Mouse (Mus musculus): Measurements from ENCODE around the gene Spen. TPM values are rescaled to one million over a fixed set of nuclear protein-coding genes. Genes with fewer than 3 reads are reported as not detected.
"Not testable (repeated sequence)": the region's sequence is repeated elsewhere in the genome, so short reads cannot be mapped to it uniquely, and the experiment has no call there.

Gene Spen
- total and polyA plus RNA-seq, 2 experiments from 2014 or later: 10.7 to 24.7 TPM

GRCm38 (mm10) chr4:141568966-141569365 is 30.6 kb upstream of the Spen start:
- Histone ChIP-seq H3K4me3 (ENCODE audit: low read depth, low read length) (no peak overlapping the region), H3K27ac (ENCODE audit: low read depth, low read length) (no peak overlapping the region), H3K9ac (no peak overlapping the region), H3K36me3 (ENCODE audit: insufficient read depth) (no peaks in the 10 kb centered on the region), H3K4me1 (ENCODE audit: insufficient read depth) (no peaks in the 10 kb centered on the region), H3K9me3 (ENCODE audit: low read length) (no peaks in the 10 kb centered on the region), H3K27me3 (ENCODE audit: insufficient read depth, low read length) (no peaks in the 10 kb centered on the region), H3K4me2 (ENCODE audit: low read depth) (no peak overlapping the region)
- WGBS: 93% methylated on average over 5 of the region's 5 CpGs
- TF ChIP-seq CTCF (IDR thresholded peaks at IDR 0.05; ENCODE audit: low read depth): no peak
- ATAC-seq (no peak), DNase-seq (no peak)

DNA sequence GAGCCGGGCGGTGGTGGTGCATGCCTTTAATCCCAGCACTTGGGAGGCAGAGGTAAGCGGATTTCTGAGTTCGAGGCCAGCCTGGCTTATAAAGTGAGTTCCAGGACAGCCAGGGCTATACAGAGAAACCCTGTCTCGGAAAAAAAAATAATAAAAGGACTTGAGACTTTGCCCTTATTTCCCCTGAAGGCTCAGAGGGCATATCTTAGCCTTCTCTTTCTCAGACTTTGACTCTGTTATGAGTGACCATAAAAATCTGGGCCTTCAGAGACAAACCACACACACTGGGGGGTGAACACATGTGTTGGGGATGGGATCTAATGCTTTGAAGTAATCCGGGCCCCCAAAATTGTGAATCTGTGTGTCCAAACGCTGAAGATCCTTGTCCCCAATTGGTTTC is 28.8 kb upstream of the Spen start:
- not testable (repeated sequence) for H3K4me2 ChIP-seq (ENCODE audit: low read depth); H3K27ac ChIP-seq (ENCODE audit: low read depth, low read length); DNase-seq; H3K4me3 ChIP-seq (ENCODE audit: low read depth, low read length); H3K27me3 ChIP-seq (ENCODE audit: insufficient read depth, low read length); ATAC-seq; H3K9me3 ChIP-seq (ENCODE audit: low read length); H3K4me1 ChIP-seq (ENCODE audit: insufficient read depth); H3K36me3 ChIP-seq (ENCODE audit: insufficient read depth); H3K9ac ChIP-seq
- 96% methylated on average over 7 of the region's 7 CpGs for WGBS

DNA sequence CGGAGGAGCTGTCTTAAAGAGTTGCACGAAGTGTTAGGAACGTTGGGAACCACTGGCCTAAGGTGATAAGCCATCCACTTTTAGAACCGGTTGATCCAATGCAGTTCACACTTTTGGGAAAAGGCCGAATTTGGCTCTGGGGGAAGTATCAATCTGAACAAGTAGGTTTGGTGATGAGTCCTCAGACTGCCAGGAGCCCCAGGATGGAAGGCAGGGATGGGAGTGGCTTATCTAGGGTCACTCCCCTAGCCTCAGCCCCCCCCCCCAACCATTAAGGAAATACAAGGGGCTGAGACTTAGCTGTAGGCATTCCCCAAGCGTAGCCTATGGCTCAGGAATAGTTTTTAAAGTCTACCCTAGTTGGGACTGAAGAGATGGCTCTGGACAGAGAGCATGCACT is 27.8 kb upstream of the Spen start:
- Histone ChIP-seq H3K27me3 (ENCODE audit: insufficient read depth, low read length) (no peaks in the 10 kb centered on the region), H3K9ac (no peak overlapping the region), H3K36me3 (ENCODE audit: insufficient read depth) (no peaks in the 10 kb centered on the region), H3K4me1 (ENCODE audit: insufficient read depth) (no peaks in the 10 kb centered on the region), H3K9me3 (ENCODE audit: low read length) (no peaks in the 10 kb centered on the region), H3K27ac (ENCODE audit: low read depth, low read length) (no peak overlapping the region), H3K4me3 (ENCODE audit: low read depth, low read length) (no peak overlapping the region), H3K4me2 (ENCODE audit: low read depth) (no peak overlapping the region)
- WGBS: 89% methylated on average over 6 of the region's 6 CpGs
- TF ChIP-seq CTCF (IDR thresholded peaks at IDR 0.05; ENCODE audit: low read depth): no peak
- DNase-seq (no peak), ATAC-seq (no peak)

DNA sequence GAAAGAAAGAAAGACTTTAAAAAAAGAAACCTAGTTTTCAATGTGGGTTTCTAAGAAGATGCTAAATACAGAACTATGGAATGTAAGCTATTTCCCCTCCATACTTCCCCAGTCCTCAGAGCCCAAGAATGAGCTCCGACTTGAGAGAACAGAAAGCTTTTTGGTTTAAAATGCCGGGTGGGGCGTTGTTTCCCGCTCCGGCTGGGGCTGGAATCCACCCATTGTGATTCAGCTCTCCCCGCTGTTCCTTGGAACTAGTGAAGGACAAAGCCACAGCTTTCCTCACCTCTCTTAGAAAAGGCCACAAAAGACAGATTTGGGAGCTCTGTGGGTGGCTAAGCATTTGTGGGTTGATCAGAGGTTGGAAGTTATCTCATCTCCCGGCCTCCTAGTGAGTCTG is 26.9 kb upstream of the Spen start:
- WGBS: 12% methylated on average over 7 of the region's 7 CpGs
- TF ChIP-seq CTCF (IDR thresholded peaks at IDR 0.05; ENCODE audit: low read depth): no peak
- no peaks in the 10 kb centered on the region for H3K4me1 ChIP-seq (ENCODE audit: insufficient read depth)
- DNase-seq (no peak), ATAC-seq (no peak)
- no peak overlapping the region for H3K9ac ChIP-seq
- H3K4me3 ChIP-seq (ENCODE audit: low read depth, low read length): no peak overlapping the region
- no peaks in the 10 kb centered on the region for H3K9me3 ChIP-seq (ENCODE audit: low read length)
- no peaks in the 10 kb centered on the region for H3K36me3 ChIP-seq (ENCODE audit: insufficient read depth)
- no peaks in the 10 kb centered on the region for H3K27me3 ChIP-seq (ENCODE audit: insufficient read depth, low read length)
- no peak overlapping the region for H3K4me2 ChIP-seq (ENCODE audit: low read depth)
- no peak overlapping the region for H3K27ac ChIP-seq (ENCODE audit: low read depth, low read length)

GRCm38 (mm10) chr4:141564660-141565059 is 26.3 kb upstream of the Spen start:
- TF ChIP-seq CTCF (IDR thresholded peaks at IDR 0.05; ENCODE audit: low read depth): no peak
- DNase-seq: no peak
- no peaks in the 10 kb centered on the region for H3K9me3 ChIP-seq (ENCODE audit: low read length)
- ATAC-seq: no peak
- no peak overlapping the region for H3K27ac ChIP-seq (ENCODE audit: low read depth, low read length)
- 71% methylated on average over 3 of the region's 3 CpGs for WGBS
- H3K36me3 ChIP-seq (ENCODE audit: insufficient read depth): no peaks in the 10 kb centered on the region
- H3K9ac ChIP-seq: no peak overlapping the region
- no peak overlapping the region for H3K4me3 ChIP-seq (ENCODE audit: low read depth, low read length)
- H3K4me2 ChIP-seq (ENCODE audit: low read depth): no peak overlapping the region
- no peaks in the 10 kb centered on the region for H3K4me1 ChIP-seq (ENCODE audit: insufficient read depth)
- H3K27me3 ChIP-seq (ENCODE audit: insufficient read depth, low read length): no peaks in the 10 kb centered on the region

DNA sequence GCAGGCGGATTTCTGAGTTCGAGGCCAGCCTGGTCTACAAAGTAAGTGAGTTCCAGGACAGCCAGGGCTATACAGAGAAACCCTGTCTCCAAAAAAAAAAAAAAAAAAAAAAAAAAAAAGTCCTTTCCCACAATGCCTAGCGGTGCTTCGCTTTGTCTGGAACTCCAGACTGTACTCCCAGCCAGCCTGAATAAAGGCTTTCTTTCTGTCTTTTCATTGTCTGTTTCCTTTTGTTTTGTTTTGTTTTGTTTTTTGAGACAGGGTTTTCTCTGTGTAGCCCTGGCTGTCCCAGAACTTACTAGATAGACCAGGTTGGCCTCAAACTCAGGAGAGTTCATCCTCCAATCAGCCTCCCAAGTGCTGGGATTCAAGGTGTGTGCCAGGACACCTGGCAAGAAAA is 25.8 kb upstream of the Spen start:
- H3K9me3 ChIP-seq (ENCODE audit: low read length): no peaks in the 10 kb centered on the region
- no peak for TF ChIP-seq CTCF (IDR thresholded peaks at IDR 0.05; ENCODE audit: low read depth)
- H3K27me3 ChIP-seq (ENCODE audit: insufficient read depth, low read length): no peaks in the 10 kb centered on the region
- no peak overlapping the region for H3K9ac ChIP-seq
- H3K4me3 ChIP-seq (ENCODE audit: low read depth, low read length): no peak overlapping the region
- DNase-seq: no peak
- no peak for ATAC-seq
- 85% methylated on average over 4 of the region's 4 CpGs for WGBS
- H3K4me1 ChIP-seq (ENCODE audit: insufficient read depth): no peaks in the 10 kb centered on the region
- H3K4me2 ChIP-seq (ENCODE audit: low read depth): no peak overlapping the region
- H3K27ac ChIP-seq (ENCODE audit: low read depth, low read length): no peak overlapping the region
- no peaks in the 10 kb centered on the region for H3K36me3 ChIP-seq (ENCODE audit: insufficient read depth)

DNA sequence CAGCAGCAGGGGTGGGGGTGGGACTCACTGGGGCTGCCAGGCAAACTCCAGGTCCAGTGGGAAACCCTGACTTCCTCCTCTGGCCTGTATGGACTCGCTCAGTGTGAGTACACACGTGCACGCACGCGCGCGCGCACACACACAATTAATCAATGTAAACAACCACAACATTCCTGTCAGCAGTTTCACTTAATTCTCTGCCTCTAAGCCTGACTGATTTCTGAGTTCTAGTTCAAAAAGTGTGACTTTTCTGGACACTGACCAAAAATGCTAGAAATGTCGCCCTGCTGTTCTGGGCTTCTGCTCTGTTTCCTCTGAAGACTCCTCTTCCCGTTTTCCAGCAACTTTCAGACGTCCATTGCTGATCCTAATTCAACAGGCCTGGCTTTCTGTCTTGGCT is 23.9 kb upstream of the Spen start:
- no peak for TF ChIP-seq CTCF (IDR thresholded peaks at IDR 0.05; ENCODE audit: low read depth)
- no peak for ATAC-seq
- H3K9me3 ChIP-seq (ENCODE audit: low read length): no peaks in the 10 kb centered on the region
- no peak overlapping the region for H3K9ac ChIP-seq
- no peak overlapping the region for H3K27ac ChIP-seq (ENCODE audit: low read depth, low read length)
- H3K4me1 ChIP-seq (ENCODE audit: insufficient read depth): no peaks in the 10 kb centered on the region
- H3K27me3 ChIP-seq (ENCODE audit: insufficient read depth, low read length): no peaks in the 10 kb centered on the region
- H3K4me3 ChIP-seq (ENCODE audit: low read depth, low read length): no peak overlapping the region
- WGBS: 85% methylated on average over 11 of the region's 11 CpGs
- H3K36me3 ChIP-seq (ENCODE audit: insufficient read depth): no peaks in the 10 kb centered on the region
- no peak overlapping the region for H3K4me2 ChIP-seq (ENCODE audit: low read depth)
- DNase-seq: no peak

GRCm38 (mm10) chr4:141561331-141561919 is 23.0 kb upstream of the Spen start:
- not testable (repeated sequence) for DNase-seq; H3K36me3 ChIP-seq (ENCODE audit: insufficient read depth); H3K4me1 ChIP-seq (ENCODE audit: insufficient read depth); H3K27me3 ChIP-seq (ENCODE audit: insufficient read depth, low read length); H3K4me3 ChIP-seq (ENCODE audit: low read depth, low read length); H3K4me2 ChIP-seq (ENCODE audit: low read depth); H3K9ac ChIP-seq; H3K27ac ChIP-seq (ENCODE audit: low read depth, low read length); ATAC-seq; H3K9me3 ChIP-seq (ENCODE audit: low read length)
- 80% methylated on average over 5 of the region's 5 CpGs for WGBS
- peak; percentile 13; the same call in 1 of the 2 replicates for TF ChIP-seq CTCF (IDR thresholded peaks at IDR 0.05; ENCODE audit: low read depth)
